Mouse (Mus musculus): Measurements from ENCODE around the gene BC030870. TPM values are rescaled to one million over a fixed set of nuclear protein-coding genes. Genes with fewer than 3 reads are reported as not detected.

The BC030870 gene
- polyA plus RNA-seq, 1 experiment from 2014 or later = not detected

DNA sequence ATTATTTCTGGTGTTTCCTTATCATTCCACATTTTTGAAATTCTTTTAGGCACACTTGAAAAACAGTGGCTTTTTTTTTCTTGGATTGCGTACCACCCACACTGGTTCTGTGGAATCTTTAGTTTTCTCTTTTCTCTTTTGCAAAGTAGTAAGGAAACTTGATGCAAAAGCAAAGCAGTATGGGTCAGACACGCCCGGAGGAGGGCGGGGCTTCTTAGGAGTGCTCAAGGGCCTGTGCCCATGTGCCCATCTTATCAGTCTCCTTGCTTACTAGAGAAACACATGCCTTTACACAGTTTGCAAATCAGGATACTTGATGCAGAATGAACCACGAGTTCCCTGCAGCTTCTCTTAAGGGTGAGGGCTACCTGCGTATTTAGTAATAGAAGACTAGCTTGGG, 17.3 kb downstream of the BC030870 start:
- no peaks in the 10 kb centered on the region for H3K36me3 ChIP-seq (ENCODE audit: control insufficient read depth, insufficient read depth, low read length)
- DNase-seq (ENCODE audit: low spot score, missing footprints) (no peak), ATAC-seq (ENCODE audit: low FRiP score) (no peak)
- H3K4me3 ChIP-seq (ENCODE audit: low read depth, low read length) = no peak overlapping the region
- H3K27me3 ChIP-seq (ENCODE audit: control insufficient read depth, insufficient read depth, low read length) = no peaks in the 10 kb centered on the region
- H3K9me3 ChIP-seq (ENCODE audit: control insufficient read depth, low read length) = no peaks in the 10 kb centered on the region
- 80% methylated on average over 6 of the region's 6 CpGs for WGBS
- no peak overlapping the region for H3K9ac ChIP-seq (ENCODE audit: low read length)
- no peaks in the 10 kb centered on the region for H3K4me1 ChIP-seq (ENCODE audit: control insufficient read depth, insufficient read depth, low read length)
- H3K4me2 ChIP-seq = no peak overlapping the region
- H3K27ac ChIP-seq (ENCODE audit: low read depth, low read length) = no peak overlapping the region

DNA sequence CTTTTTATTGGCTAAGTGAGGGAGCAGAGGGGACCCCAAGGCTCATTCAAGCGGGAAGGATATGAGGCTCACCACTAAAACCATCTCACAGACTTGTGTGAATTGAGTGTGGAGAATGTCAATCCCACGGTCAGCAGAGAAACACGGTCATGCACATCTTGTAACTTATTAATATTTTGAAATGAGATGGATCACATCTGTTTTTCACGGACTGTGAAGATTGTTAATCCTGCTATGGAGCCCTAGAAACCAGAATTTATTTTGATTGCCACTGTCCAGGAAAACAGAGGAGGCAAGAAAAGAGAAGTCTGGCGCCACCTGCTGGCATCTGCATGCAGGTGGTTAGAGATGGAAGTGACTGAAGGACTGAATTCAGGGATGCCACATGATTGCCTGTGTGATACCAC, 19.1 kb downstream of the BC030870 start:
- no peak overlapping the region for H3K9ac ChIP-seq (ENCODE audit: low read length)
- H3K36me3 ChIP-seq (ENCODE audit: control insufficient read depth, insufficient read depth, low read length) = no peaks in the 10 kb centered on the region
- no peaks in the 10 kb centered on the region for H3K27me3 ChIP-seq (ENCODE audit: control insufficient read depth, insufficient read depth, low read length)
- no peaks in the 10 kb centered on the region for H3K9me3 ChIP-seq (ENCODE audit: control insufficient read depth, low read length)
- no peak overlapping the region for H3K4me2 ChIP-seq
- DNase-seq (ENCODE audit: low spot score, missing footprints) (peak; percentile 84), ATAC-seq (ENCODE audit: low FRiP score) (peak; percentile 82)
- H3K4me1 ChIP-seq (ENCODE audit: control insufficient read depth, insufficient read depth, low read length) = no peaks in the 10 kb centered on the region
- H3K4me3 ChIP-seq (ENCODE audit: low read depth, low read length) = no peak overlapping the region
- no peak overlapping the region for H3K27ac ChIP-seq (ENCODE audit: low read depth, low read length)
- WGBS = 45% methylated on average over 5 of the region's 5 CpGs

DNA sequence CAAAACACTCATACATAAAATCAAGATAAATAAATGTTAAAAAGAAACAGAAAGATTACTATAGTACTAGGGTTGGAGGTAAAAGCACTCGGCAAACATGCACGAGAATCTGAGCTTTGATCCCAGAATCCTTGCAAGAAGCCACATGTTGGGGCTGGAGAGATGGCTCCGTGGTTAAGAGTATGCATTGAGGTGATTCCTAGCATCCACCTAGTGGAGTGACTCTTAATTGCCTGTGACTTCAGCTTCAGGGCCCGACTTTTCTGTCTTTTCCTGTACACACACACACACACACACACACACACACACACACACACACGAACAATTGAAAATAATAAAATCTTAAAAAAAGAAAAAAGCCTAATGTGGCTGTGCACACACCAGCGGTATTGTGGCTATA, 20.4 kb downstream of the BC030870 start:
- Histone ChIP-seq H3K4me1 (ENCODE audit: control insufficient read depth, insufficient read depth, low read length) (no peaks in the 10 kb centered on the region), H3K9ac (ENCODE audit: low read length) (no peak overlapping the region), H3K4me3 (ENCODE audit: low read depth, low read length) (no peak overlapping the region), H3K4me2 (no peak overlapping the region), H3K9me3 (ENCODE audit: control insufficient read depth, low read length) (no peaks in the 10 kb centered on the region), H3K27ac (ENCODE audit: low read depth, low read length) (no peak overlapping the region), H3K36me3 (ENCODE audit: control insufficient read depth, insufficient read depth, low read length) (no peaks in the 10 kb centered on the region), H3K27me3 (ENCODE audit: control insufficient read depth, insufficient read depth, low read length) (no peaks in the 10 kb centered on the region)
- 75% methylated on average over 6 of the region's 6 CpGs for WGBS
- ATAC-seq (ENCODE audit: low FRiP score) = no peak
- DNase-seq (ENCODE audit: low spot score, missing footprints) = no peak

DNA sequence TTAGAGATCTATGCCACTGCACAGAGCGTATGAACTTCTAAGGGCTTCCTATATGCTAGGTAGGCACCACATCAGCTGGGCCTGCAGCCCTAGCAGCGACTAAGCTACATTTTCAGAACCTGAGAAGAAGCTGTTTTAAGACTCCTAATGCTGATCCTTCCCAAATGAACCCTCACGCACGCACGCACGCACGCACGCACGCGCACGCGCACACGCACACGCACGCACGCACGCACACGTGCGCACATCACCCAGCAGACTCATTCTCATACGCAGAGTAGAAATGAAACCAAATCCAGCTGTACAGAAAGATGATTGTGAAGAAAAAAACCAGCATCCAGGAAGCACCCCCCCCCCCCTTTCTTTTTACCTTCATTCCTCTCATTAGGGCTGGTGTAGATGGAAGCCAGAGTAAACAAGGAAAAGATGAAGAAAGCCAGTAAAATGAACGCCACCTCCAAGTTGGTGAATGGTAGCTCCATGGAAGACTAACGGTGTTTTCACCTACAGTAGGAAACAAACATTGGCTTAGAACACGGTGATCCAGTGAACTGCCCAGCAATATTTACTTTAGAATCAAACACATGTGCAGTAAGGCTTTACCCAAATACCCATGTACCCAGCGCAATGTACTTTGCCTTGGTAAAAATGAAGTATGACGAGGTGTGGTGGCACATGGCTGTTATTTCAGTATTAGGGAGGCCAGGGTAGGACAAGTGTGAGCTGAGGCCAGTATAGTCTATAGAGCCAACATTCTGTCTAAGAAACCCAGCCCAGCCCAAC, 21.2 kb downstream of the BC030870 start:
- H3K36me3 ChIP-seq (ENCODE audit: control insufficient read depth, insufficient read depth, low read length) = no peaks in the 10 kb centered on the region
- ATAC-seq (ENCODE audit: low FRiP score) (no peak), DNase-seq (ENCODE audit: low spot score, missing footprints) (no peak)
- H3K27ac ChIP-seq (ENCODE audit: low read depth, low read length) = no peak overlapping the region
- H3K9me3 ChIP-seq (ENCODE audit: control insufficient read depth, low read length) = no peaks in the 10 kb centered on the region
- WGBS = 94% methylated on average over 25 of the region's 25 CpGs
- H3K4me1 ChIP-seq (ENCODE audit: control insufficient read depth, insufficient read depth, low read length) = no peaks in the 10 kb centered on the region
- H3K27me3 ChIP-seq (ENCODE audit: control insufficient read depth, insufficient read depth, low read length) = no peaks in the 10 kb centered on the region
- H3K4me2 ChIP-seq = no peak overlapping the region
- H3K4me3 ChIP-seq (ENCODE audit: low read depth, low read length) = no peak overlapping the region
- H3K9ac ChIP-seq (ENCODE audit: low read length) = no peak overlapping the region

DNA sequence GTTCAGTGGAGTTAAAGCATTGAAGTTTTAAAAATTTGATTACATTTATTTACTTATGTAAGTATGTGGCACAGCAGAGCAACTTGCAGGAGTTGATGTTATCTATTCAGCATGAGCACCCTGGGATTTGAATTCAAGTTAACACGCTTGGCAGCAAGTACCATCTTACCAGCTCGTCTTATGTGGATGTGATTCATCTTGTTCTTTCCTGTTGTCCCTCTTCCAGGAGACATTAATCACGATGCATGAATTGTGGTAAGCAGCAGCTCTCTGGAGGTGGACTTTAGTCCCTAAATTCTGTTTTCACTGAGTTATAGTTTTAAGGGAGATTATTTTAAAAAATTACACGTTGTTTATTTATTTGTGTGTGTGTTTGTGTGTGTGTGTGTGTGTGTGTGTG, 25.3 kb downstream of the BC030870 start:
- Histone ChIP-seq H3K4me2 (no peak overlapping the region), H3K4me1 (ENCODE audit: control insufficient read depth, insufficient read depth, low read length) (no peaks in the 10 kb centered on the region), H3K27me3 (ENCODE audit: control insufficient read depth, insufficient read depth, low read length) (no peaks in the 10 kb centered on the region), H3K36me3 (ENCODE audit: control insufficient read depth, insufficient read depth, low read length) (no peaks in the 10 kb centered on the region), H3K4me3 (ENCODE audit: low read depth, low read length) (no peak overlapping the region), H3K9me3 (ENCODE audit: control insufficient read depth, low read length) (no peaks in the 10 kb centered on the region), H3K9ac (ENCODE audit: low read length) (no peak overlapping the region), H3K27ac (ENCODE audit: low read depth, low read length) (no peak overlapping the region)
- ATAC-seq (ENCODE audit: low FRiP score) (no peak), DNase-seq (ENCODE audit: low spot score, missing footprints) (no peak)
- 79% methylated on average over 4 of the region's 4 CpGs for WGBS

DNA sequence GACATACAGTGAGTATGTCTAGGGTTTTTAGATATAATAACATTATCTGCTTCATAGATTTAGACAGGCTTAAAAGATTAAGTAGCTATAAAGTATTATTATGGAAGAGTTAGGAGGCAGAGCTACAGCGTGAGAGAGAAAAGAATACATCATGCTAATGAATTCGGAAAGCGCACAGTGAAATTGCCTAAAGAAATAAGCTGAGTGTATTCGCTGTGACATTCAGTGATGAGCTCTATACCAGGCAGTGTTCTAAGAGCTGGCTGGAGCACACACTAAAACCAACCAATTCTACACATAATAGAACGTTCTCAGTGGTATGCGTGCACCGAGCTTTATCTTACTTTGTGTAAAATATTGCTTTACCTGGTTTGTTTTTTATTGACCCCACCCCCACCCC, 25.7 kb downstream of the BC030870 start:
- H3K9ac ChIP-seq (ENCODE audit: low read length) = no peak overlapping the region
- ATAC-seq (ENCODE audit: low FRiP score) = no peak
- no peaks in the 10 kb centered on the region for H3K36me3 ChIP-seq (ENCODE audit: control insufficient read depth, insufficient read depth, low read length)
- H3K4me3 ChIP-seq (ENCODE audit: low read depth, low read length) = no peak overlapping the region
- no peaks in the 10 kb centered on the region for H3K9me3 ChIP-seq (ENCODE audit: control insufficient read depth, low read length)
- H3K4me1 ChIP-seq (ENCODE audit: control insufficient read depth, insufficient read depth, low read length) = no peaks in the 10 kb centered on the region
- 76% methylated on average over 7 of the region's 7 CpGs for WGBS
- DNase-seq (ENCODE audit: low spot score, missing footprints) = no peak
- no peaks in the 10 kb centered on the region for H3K27me3 ChIP-seq (ENCODE audit: control insufficient read depth, insufficient read depth, low read length)
- no peak overlapping the region for H3K27ac ChIP-seq (ENCODE audit: low read depth, low read length)
- H3K4me2 ChIP-seq = no peak overlapping the region

DNA sequence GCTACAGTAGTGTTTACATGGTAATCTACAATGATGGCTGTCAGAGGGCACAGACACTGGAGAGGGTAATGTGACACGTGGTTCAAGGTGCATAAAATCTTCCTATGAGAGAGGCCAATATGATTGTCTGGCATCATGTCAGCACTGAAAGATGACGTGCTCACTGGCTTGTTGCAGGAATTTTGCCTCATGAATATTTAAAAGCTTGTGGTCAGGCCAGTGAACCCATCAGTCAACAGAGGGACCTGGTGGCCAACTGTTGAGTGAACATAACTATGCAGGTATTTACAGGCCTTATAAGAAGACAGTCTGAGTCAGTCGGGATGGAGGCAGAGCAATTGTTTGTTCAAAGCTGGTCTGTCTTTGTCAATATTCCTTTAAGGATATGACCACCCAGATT, 29.6 kb downstream of the BC030870 start:
- no peak for DNase-seq (ENCODE audit: low spot score, missing footprints)
- Histone ChIP-seq H3K36me3 (ENCODE audit: control insufficient read depth, insufficient read depth, low read length) (no peaks in the 10 kb centered on the region), H3K9ac (ENCODE audit: low read length) (no peak overlapping the region), H3K4me2 (no peak overlapping the region), H3K27ac (ENCODE audit: low read depth, low read length) (no peak overlapping the region), H3K27me3 (ENCODE audit: control insufficient read depth, insufficient read depth, low read length) (no peaks in the 10 kb centered on the region), H3K4me1 (ENCODE audit: control insufficient read depth, insufficient read depth, low read length) (no peaks in the 10 kb centered on the region), H3K4me3 (ENCODE audit: low read depth, low read length) (no peak overlapping the region), H3K9me3 (ENCODE audit: control insufficient read depth, low read length) (no peaks in the 10 kb centered on the region)
- ATAC-seq (ENCODE audit: low FRiP score) = no peak
- WGBS = 74% methylated on average over 3 of the region's 3 CpGs

DNA sequence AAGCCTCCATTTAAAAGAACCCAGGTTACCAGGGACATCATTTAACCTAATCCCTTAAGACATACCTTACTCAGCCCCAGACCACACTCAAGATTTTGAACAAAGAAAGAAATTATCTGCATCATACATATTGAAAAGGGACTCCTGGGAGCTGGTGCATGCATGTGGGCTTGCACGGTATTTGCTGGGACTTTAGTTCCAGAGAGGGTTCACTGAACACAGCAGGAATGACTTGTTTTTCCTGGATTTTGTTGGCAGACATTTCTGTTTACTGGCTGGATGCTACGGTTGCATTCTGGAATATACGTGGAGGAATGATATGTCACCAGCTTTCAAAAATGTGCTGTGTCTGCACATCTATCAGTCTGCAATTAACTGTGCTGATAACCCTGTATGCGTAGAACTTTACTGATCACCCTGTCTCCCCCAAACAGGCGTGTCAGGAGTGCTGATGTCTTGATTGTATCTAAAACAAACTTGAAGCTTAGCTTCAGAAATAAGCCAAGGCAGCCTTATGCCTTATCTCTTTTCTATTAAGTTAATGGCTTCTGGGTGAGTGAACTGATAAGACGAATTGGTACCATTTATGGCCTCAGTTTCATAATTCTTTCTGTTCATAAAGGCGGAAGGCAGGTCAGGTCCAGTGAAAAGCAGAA, 31.5 kb downstream of the BC030870 start:
- H3K27me3 ChIP-seq (ENCODE audit: control insufficient read depth, insufficient read depth, low read length) = no peaks in the 10 kb centered on the region
- H3K4me3 ChIP-seq (ENCODE audit: low read depth, low read length) = no peak overlapping the region
- no peak overlapping the region for H3K27ac ChIP-seq (ENCODE audit: low read depth, low read length)
- DNase-seq (ENCODE audit: low spot score, missing footprints) (peak; percentile 21), ATAC-seq (ENCODE audit: low FRiP score) (no peak)
- H3K4me1 ChIP-seq (ENCODE audit: control insufficient read depth, insufficient read depth, low read length) = no peaks in the 10 kb centered on the region
- H3K36me3 ChIP-seq (ENCODE audit: control insufficient read depth, insufficient read depth, low read length) = no peaks in the 10 kb centered on the region
- H3K9ac ChIP-seq (ENCODE audit: low read length) = no peak overlapping the region
- no peak overlapping the region for H3K4me2 ChIP-seq
- H3K9me3 ChIP-seq (ENCODE audit: control insufficient read depth, low read length) = no peaks in the 10 kb centered on the region
- 78% methylated on average over 7 of the region's 7 CpGs for WGBS

DNA sequence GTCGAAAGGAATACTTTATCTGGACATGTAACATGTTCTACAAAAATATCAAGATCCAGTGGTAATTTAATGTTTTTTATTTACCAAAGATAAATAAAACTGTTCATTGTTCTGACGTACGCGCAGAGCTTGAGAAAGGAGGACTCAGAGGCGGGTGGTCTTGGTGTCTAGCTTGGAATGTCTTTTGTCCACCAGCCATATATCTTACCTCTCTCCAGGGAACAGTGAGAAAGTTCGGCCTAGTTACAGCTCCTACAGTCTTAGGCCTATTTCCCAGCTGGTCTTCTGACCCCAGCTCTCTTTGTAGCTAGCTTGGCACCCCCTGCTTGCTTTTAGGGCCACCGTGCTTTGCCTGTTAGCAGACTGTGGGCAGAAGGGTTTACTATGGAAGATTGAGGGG, 39.6 kb downstream of the BC030870 start:
- Histone ChIP-seq H3K9ac (ENCODE audit: low read length) (no peak overlapping the region), H3K36me3 (ENCODE audit: control insufficient read depth, insufficient read depth, low read length) (no peaks in the 10 kb centered on the region), H3K9me3 (ENCODE audit: control insufficient read depth, low read length) (no peaks in the 10 kb centered on the region), H3K27ac (ENCODE audit: low read depth, low read length) (no peak overlapping the region), H3K4me3 (ENCODE audit: low read depth, low read length) (no peak overlapping the region), H3K27me3 (ENCODE audit: control insufficient read depth, insufficient read depth, low read length) (no peaks in the 10 kb centered on the region), H3K4me1 (ENCODE audit: control insufficient read depth, insufficient read depth, low read length) (no peaks in the 10 kb centered on the region), H3K4me2 (no peak overlapping the region)
- no peak for ATAC-seq (ENCODE audit: low FRiP score)
- 86% methylated on average over 7 of the region's 7 CpGs for WGBS
- no peak for DNase-seq (ENCODE audit: low spot score, missing footprints)
